Mouse (Mus musculus): Measurements from ENCODE around the gene Sema5b. TPM values are rescaled to one million over a fixed set of nuclear protein-coding genes. Genes with fewer than 3 reads are reported as not detected.

Sema5b gene
- polyA plus RNA-seq, 1 experiment, result 0.59 TPM

DNA sequence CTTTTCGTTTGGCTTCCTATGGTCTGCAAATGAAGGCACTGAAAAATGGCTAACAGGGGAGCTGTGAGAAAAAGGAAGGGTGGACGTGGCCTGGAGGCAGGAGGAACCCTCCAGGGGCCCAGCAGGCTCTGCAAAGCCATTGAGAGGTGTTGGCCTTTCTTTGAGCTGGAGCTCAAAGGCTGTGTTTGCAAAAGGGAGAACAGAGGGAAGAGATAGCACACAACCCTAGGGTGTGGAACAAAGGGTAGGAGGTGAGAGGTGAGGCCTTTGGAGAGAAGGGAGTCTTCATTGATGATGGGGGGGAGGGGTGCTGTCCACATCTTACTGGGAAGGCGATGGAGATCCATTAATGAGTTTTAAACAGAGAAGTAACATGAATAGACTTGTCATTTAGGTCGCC, 94.0 kb downstream of the Sema5b start:
- no peak for DNase-seq (ENCODE audit: low spot score)

- no peak for DNase-seq (ENCODE audit: low spot score)
Measured at GRCm38 (mm10) chr16:35639505-35639904, 98.6 kb downstream of the Sema5b start.

DNA sequence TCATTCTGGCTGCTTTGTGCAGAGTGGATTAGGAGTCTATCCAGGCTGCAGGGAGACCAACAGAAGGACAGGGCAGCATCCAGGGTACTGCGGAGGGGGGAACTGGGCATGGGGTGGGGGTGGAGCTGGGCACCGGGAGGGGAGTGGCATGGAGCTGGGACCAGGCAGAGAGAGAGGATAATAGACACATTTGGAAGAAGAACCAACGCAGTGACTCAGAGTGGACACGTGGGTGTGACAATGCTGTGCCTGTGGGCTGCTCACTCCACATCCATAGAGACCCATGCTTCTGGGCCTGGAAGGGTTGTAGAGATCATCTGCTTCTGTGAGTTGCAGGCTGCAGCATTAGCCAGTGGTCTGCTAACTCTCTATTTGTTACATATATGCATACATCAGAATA, 107.9 kb downstream of the Sema5b start:
- DNase-seq (ENCODE audit: low spot score), result no peak

GRCm38 (mm10) chr16:35652206-35652605, 111.3 kb downstream of the Sema5b start:
- no peak for DNase-seq (ENCODE audit: low spot score)

- DNase-seq (ENCODE audit: low spot score), result no peak
Measured at GRCm38 (mm10) chr16:35652706-35653105, 111.8 kb downstream of the Sema5b start.

DNA sequence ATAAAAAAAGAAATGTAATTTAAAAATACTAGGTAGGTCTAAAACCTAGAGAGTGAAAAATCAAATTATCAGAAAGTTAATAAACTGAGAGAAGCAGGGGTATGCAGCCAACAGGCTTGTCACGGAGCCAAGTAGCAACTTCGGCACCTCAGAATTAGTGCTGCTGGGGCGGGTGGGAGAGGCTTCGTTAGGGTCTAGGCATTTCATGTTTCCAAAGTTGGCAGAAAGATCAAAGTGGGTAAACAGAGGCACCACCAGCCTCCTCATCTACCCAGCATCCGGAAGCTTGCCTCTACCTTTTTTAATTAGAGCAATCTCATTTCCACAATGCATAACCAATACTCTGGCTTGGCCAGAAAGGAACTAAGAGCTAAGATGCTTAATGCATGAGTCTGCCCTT, 113.0 kb downstream of the Sema5b start:
- no peak for DNase-seq (ENCODE audit: low spot score)

DNA sequence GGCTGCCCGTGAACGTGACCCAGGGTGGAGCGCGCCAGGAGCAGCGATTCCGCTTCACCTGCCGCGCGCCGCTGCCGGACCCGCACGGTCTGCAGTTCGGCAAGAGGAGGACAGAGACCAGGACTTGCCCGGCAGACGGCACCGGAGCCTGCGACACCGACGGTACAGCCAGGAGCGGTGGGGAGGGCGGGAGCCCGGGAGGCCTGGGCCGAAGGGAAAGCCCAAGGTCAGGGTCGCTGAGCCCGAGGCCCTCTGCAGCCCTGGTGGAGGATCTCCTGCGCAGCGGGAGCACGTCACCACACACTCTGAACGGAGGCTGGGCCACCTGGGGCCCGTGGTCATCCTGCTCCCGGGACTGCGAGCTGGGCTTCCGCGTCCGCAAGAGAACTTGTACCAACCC, 119.3 kb downstream of the Sema5b start:
- no peak for DNase-seq (ENCODE audit: low spot score)

- no peak for DNase-seq (ENCODE audit: low spot score)
Measured at GRCm38 (mm10) chr16:35663831-35664414, 123.0 kb downstream of the Sema5b start.

DNA sequence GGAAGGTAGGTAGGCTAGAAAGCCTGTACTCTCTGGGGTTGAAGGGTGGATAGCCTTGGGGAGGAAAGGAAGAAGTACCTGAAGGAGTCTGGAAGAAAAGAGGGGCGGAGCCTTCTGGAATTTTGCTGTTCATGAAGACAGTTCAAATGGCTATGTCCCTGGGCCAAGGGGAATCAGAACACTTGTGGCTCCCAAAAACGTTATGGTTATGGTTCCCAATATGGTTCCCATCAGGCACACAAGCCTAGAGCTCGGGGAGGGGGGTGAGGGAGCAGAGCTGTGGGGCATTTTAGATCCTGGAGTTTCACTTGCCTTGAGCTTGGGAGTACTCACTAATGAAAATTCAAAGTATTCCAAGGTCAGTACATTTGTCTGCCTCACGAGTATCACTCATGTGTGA, 123.9 kb downstream of the Sema5b start:
- no peak for DNase-seq (ENCODE audit: low spot score)

DNA sequence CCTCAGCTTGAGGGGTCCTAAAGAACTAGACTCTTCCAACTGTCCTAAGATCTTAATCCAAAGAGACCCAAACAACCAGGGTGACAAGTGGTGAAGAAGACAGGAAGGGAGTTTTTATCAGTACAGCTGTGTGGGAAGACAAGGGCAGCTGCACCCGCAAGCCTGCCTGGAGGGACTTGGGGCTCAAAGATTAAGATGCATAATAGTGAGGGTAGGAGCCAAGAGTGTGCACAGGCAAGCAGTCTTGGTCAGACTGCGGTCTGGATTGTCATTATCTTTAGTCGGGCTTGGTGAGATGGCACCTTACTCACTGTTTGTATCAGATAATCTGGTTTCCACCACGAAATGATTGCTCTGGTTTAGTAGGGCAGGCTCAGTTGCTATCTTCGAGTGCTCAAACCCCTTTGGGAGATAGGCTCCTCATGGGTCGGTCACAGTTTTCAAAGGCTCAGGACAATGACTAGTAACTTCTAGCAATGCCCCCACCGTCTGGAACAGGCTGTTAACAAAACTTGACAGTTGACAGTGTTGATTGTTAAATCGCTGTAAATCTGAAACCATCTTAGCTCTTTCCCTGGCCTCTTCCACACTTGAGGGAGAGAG, 136.7 kb downstream of the Sema5b start:
- no peak for DNase-seq (ENCODE audit: low spot score)

- no peak for DNase-seq (ENCODE audit: low spot score)
Measured at GRCm38 (mm10) chr16:35678476-35678875, 137.5 kb downstream of the Sema5b start.

GRCm38 (mm10) chr16:35681327-35682108, 140.6 kb downstream of the Sema5b start:
- DNase-seq (ENCODE audit: low spot score), result no peak

- no peak for DNase-seq (ENCODE audit: low spot score)
Measured at GRCm38 (mm10) chr16:35685027-35685426, 144.1 kb downstream of the Sema5b start.

GRCm38 (mm10) chr16:35686491-35686890, 145.5 kb downstream of the Sema5b start:
- no peak for DNase-seq (ENCODE audit: low spot score)

DNA sequence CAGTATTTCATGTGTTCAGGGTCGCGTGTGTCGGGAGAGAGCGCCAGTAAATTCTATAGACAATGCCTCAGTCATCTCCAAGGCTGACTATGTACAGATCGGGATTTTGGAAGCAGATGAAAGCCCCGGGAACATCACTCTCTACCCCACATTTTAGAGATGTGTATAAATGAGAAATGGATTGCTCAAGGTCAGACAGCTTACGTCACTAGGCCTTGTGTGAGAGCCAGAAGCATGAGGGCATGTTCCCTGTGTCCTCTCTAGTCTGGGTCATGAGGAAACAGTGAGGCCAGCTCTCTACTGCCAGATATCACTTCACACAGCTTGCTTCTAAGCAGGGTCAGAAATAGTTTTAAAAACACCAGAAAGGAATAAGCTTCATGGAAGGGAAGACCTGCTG, 150.7 kb downstream of the Sema5b start:
- no peak for DNase-seq (ENCODE audit: low spot score)

GRCm38 (mm10) chr16:35694250-35694846, 153.4 kb downstream of the Sema5b start:
- no peak for DNase-seq (ENCODE audit: low spot score)

- no peak for DNase-seq (ENCODE audit: low spot score)
Measured at GRCm38 (mm10) chr16:35696103-35696502, 155.2 kb downstream of the Sema5b start.

DNA sequence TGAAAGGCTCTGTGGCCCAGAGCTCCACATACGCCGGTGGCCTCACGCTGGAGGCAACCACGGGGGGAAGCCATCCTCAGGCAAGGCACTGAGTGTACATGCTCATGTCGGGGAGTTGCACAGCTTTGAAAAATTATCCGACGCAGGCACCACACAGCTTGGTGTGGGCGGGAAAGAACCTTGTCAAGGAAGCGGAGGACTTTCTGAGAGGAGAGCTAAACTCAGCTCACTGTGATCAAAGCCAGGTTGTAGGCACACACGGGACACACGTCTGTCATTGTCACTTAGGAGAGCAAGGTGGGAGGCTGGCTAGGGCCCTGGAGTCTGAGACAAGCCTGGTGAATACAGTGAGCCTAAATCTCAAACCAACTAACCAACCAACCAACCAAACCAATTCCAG, 160.9 kb downstream of the Sema5b start:
- no peak for DNase-seq (ENCODE audit: low spot score)

DNA sequence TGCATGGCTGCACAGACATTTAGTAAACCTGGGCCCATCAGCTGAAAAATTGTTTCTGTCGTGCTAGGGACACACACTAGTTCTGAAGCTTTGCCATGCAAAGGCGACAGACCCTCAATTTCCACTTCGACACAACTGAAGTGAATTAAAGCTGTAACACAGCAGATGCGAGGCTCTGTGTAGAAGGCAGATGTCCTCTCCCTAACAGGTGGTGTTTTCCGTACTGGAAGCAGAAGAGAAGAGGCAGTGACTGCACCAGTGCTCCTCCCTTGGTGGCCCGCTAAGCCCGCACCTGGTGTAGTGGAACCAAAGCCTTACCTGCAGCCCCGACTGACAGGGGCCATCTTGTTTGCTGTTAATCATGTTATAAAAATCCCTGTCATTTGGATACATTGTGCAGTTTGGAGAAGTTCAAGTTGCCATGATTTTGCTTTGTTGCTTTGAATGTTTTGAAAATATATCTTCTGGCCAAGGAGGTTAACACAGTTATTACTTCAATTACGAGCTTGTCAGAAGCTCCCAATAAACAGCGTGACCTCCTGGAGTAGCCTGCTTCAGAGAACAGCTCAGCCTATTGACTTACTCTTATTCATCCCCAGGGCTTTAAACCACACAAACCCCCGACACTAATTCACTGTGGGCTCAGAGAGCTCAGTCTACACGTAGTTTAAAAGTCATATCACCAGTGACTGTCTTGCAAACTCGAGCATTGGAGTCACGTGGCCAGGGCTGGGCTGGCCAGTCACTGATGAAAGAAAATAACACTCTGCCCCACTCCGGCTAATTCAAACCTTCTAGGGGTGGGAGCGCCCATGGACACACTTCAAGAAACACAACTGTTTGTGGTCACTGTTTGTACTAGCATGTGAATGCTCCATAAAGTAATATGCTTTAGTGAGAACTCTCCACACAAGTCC, 163.1 kb downstream of the Sema5b start:
- no peak for DNase-seq (ENCODE audit: low spot score)

DNA sequence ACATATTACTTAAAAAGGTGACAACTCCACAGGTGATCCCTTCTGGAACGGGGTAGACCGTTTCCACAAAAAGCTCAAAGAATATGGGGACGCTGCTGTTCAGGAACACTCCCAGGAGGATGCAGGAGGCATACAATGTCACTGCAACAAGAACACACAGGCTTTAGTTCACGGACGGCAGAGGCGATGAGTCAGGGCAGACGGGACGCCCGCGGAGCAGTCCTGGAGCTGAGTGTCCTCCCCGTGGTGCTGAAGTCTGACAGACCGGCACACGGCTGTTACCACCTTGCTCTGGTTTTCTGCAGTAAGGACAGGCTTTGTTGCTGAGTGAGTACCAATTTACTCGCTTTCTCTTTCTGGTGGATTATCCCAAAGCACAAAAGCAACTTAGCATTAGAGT, 163.9 kb downstream of the Sema5b start:
- no peak for DNase-seq (ENCODE audit: low spot score)

DNA sequence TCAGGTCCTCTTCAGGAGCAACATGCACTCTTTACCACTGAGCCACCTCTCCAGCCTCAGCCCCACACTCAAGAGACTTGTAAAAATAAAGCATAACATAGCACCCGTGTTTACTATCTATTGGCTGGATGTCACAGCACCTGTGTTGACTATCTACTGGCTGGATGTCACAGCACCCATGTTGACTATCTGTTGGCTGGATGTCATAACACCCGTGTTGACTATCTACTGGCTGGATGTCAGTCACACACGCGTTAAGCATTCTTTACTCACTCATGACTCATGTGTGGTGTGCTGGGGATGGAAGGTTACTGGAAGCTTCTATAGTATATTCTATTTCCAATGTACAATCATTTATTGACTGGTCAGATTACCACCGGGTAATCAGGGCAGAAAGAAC, 166.1 kb downstream of the Sema5b start:
- DNase-seq (ENCODE audit: low spot score), result no peak

- no peak for DNase-seq (ENCODE audit: low spot score)
Measured at GRCm38 (mm10) chr16:35711004-35711403, 170.1 kb downstream of the Sema5b start.

All from urinary bladder, adult 2 months (tissue).